Mouse (Mus musculus): Measurements from ENCODE around the gene Edrf1.

Edrf1 gene

DNA sequence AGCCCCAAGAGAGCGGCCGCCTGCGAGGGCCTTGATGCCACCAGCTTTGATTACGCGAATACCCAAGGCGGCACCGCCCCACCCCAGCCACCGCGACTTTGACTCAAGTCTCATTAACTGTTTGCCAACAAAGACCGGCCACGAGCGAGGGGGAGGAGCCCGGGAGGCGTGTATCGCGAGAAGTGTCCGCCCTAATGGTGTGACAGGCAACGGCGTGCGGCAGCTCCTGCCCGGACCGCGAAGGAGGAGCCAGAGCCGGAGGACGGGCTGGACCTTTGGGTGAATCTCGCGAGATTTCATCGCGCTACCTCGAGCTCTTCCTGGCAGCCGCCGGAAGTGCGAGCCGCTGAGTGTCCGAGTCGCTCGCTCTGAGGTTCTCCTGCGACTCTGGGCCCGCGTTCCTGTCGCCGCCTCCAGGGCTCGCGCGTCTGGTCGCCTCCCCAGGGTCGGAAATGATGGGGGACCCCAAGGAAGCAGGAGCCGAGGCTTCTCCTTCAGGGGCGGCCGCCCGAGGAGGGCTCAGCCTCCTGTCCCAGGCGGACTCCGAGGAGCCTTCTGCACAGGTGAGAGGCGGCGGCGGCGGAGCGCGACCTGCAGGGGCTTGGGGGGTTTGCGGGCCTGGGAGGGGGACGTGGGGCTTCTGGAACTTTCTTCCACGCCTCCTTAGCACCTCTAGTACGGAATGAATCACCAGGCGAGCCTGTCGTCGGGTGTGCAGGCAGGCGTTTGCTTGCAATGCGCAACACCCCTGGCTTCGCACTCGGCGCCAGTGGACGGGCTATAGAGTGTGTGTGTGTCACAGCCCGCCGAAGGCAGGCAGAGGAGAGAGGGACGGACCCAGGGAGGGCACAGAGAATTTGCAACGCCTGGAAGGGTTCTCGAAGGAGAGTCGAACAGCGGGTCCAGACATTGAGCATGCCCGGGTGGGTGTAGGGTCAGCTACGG, at the start of gene Edrf1:
Gene Edrf1 (plus strand): TSS at position 183 of the 945 bp plus-strand sequence.
- peak; percentile 96 for DNase-seq (ENCODE audit: extremely low read depth, low read depth)

DNA sequence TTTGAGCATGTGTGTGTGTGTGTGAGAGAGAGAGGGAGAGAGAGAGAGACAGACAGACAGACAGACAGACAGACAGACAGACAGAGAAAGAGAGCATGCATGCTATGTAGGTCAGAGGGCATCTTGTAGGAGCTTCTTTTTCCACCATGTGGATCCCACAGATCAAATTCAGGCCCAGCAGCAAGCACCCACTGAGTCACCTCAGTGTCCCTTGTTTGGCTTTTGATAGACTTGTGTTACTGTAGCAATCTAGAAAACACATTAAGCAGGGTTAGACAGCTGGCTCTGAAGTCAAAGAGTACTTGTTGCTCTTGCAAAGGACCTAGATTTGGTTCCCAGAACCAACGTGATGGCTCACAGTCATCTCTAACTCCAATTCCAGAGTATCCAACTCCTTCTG, 45.6 kb upstream of the Edrf1 start:
- no peak for DNase-seq (ENCODE audit: extremely low read depth, low read depth)

DNA sequence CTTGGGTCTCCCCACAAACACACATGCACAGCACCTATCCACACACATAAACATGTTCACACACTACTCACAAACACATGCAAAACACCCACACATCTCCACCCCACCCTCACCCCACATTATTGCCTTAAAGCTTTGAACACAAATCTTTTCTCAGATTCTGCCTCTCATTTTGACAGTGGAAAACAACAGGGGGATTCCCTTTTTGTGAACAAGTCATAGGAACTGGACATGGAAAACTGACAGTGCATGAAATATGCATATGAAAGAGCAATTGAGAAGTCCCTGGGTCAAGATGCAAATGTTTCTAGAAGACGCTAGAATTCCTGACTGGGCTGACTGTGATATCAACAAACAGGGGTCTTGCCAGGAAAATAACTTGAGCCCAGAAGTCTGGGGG, 36.8 kb upstream of the Edrf1 start:
- no peak for DNase-seq (ENCODE audit: extremely low read depth, low read depth)

DNA sequence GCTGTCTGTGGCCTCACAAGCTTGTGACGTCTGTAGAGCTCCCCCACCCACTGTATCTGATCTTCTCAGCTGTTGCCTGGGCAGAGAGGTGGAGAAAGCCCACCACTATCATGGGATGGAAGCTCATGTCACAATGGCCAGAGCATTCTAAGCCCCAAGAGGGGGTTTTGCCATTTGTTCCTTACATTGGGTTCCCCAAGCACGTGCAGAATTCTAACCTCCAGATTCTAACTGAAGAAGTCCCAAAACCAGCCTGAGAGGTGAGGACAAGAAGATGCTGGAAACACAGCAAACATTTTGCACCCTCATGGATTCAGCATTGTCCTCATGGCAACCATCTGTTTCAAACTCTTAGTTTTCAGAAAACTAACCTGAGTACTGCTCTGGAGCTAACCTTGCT, 35.3 kb upstream of the Edrf1 start, which contains the start of gene Tex36:
Gene Tex36 (minus strand): TSS at position 101 of the 400 bp plus-strand sequence.
- DNase-seq (ENCODE audit: extremely low read depth, low read depth) = no peak

DNA sequence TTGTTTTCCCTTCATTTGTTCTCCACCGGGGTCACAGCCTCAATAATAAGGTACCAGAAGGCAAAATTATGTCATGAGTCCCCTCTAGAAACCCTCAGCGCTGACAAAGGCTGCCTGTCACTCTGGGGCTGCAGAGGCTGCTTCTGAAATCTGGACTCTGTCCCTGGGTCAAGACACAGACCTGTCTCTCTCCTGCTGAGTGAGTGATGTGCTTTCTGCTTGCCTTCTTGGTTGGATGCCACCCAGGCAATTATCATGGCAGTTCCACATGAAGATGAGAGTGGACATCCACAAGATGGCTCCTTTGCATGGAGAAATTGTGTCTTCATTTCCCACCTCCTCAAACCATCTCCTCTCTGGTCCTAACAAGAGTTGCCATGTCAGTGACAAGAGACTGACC, 34.2 kb upstream of the Edrf1 start:
- DNase-seq (ENCODE audit: extremely low read depth, low read depth) = no peak

DNA sequence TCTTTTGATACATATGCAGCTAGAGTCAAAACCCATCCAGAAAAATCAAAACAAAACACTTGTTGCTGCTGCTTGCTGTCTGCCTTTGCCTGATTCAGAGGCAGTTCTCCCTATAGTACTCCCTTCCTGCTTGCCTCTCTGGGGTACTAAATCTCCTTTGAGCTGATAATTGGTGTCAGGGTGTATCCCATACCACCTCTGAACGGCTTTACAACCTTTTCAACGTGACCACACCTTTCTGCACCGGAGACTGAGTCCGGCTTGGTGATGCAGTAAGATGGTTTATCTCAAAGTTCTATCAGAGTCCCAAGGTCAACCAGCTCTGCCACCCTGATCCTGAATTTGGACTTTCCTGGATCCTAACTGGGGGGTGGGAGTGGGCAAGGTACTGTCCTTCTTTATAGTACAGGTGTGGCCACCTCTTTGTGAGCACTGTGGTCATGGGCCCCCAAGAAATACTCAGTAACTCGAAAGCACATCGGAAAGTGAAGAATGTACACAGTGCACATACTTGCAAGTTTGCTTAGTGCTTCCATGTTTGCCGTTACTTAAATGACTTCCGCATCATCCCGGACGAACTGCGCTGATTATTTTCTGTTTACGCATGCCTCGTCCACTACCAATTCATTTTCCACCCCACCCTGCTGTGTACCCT, 32.8 kb upstream of the Edrf1 start:
- DNase-seq (ENCODE audit: extremely low read depth, low read depth) = no peak

DNA sequence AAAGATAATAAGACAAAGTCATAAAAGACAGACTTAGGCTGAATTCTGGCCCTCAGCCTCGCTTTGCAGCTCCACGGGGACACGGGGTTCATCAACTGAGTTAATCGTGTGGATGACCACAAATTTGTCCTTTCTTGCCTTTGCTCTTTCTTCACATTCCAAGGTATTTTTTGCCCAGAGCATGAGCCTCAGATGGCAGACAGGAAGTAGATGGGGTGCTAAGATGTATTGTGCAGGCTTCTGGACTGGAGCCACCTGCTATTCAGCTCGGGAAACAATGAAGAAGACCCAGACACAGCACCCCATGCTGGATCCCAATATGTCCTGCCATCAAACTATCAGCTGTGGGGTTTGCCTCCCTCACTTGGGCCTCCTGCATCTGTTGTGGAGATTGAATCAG, 30.0 kb upstream of the Edrf1 start:
- no peak for DNase-seq (ENCODE audit: extremely low read depth, low read depth)

DNA sequence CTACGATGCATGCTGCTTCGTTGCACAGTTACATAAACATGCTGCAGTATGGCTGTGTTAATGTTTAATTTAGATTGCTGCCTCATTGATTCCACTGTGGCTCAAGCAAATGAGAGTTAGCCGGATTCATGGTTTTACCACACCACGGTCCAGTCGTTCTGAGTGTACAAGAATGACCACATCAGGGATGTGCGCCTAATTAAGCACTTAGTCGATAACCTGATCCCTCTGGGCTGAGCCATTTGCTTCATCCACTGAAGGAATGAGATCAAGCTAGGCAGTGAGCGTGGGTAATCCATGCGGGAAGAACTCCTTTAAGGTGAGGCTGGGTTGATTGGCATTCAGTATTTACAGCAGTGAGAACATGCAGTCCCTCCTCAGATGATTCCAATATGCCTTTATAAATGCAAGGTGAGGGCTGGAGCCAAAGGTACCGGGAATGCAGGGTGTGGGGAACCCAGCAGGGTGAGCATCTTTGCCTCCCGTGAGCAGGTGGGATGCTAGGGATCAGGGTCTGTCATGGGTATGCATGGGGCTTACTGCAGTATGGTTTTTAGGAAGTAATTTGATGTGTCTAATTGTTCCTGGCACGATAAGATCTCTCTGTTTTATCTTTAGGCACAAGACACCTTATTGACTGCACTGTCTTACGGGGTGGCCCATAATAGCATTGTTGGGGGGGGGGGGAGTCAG, 29.3 kb upstream of the Edrf1 start:
- no peak for DNase-seq (ENCODE audit: extremely low read depth, low read depth)

DNA sequence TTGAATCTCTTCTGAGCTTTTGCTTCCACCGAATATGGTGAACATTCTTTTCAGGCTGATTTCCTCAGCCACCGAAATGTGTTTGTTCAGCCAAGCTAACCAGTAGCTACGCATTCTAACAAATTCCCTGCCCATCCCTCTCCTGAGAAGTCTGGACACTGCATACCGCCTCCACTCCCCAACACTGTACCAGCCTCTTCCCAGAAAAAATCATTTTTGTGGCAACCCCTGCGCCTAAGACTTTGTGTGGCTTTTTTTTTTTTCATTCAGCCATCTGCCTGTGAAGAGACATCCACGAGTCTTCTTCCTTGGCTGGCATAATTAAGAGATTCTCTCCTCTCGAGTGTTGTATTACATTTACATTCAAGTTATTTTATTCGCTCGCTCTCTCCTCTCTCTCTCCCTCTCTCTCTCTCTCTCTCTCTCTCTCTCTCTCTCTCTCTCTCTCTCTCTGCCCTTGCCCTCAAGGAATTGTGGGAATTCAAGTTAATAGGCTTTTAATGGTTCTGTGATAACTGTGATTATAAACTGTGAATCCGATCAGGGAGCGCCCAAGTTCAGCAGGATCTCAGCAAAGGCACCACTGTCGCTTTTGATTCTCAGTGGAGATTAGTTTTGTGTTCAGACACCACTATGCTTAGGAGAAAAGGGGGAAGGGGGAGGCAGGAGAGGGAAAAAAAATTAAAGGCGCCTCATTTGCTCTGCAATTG, 28.6 kb upstream of the Edrf1 start:
- no peak for DNase-seq (ENCODE audit: extremely low read depth, low read depth)

DNA sequence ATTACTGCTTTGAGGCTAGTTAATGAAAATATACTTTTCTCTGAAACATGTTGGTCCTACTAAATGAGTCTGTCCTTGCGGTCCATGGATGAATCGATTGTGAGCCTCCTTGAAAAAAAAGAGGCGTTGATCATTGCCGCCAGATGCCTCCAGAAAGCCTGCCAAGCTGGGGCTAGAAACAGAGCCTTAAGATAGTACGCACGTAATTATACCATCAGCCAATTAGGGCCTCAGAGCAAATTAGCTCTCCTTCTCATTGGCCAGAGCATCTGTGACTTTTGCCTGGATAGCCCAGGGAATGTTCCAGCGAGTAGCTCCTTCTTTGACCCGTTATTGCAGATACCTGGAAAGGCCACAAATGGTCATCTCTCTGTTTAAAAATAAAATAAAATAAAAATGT, 27.8 kb upstream of the Edrf1 start:
- DNase-seq (ENCODE audit: extremely low read depth, low read depth) = no peak

DNA sequence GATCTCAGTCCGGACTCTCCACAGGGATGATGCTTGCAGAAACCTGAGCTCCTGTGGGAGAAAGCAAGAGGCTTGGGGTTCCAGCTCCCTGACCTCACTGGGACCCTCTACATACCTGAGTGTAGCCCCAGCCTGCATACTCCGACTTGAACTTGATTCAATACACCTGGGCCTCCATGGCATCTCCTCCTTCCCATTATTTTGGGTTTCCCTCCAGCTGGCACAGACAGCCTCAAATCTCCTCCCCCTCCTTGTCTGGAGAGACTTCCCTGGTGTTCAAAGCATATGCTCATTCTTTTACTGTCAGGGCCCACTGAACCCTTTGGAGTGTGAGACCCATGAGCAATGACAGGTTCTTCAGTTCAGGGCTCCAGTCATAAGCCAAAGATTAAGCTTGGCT, 24.4 kb upstream of the Edrf1 start:
- no peak for DNase-seq (ENCODE audit: extremely low read depth, low read depth)

DNA sequence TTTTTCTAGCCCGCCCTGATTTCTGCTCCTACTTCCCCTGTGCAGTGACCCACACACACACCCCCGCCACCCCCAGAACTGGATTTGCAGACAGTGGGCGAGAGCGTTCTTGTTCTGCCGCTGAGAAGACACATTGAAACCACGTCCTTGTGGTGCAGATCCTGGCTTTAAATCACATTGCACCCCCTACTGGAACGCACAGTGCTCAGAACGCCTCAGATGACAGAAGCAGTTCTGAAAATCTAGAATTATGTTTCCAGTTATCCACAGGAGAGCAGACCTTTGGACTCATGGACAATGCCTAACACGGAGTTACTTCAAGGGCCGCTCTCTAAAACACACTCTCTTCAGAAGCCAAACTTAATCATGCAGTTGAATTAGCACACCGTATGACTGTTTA, 16.6 kb upstream of the Edrf1 start:
- DNase-seq (ENCODE audit: extremely low read depth, low read depth) = no peak

DNA sequence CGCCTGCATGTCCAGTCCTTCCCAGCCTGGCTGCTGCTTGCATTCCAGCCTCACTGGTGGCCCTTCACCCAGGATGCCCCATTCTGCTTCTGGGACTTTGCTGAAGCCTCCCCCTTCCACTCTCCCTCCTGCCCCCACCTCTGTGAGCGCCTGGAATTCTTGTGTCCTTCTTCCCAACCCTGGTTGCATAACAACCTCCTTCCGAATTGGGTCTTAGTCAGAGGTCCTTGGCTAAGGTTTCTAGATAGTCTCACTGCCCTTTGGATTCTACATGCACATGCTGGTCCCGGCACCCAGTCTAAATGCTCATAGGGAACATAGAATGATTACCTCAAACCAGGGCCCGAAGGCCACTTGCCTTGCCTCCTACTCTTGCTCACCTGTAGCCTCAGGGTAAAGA, 14.1 kb upstream of the Edrf1 start:
- no peak for DNase-seq (ENCODE audit: extremely low read depth, low read depth)

DNA sequence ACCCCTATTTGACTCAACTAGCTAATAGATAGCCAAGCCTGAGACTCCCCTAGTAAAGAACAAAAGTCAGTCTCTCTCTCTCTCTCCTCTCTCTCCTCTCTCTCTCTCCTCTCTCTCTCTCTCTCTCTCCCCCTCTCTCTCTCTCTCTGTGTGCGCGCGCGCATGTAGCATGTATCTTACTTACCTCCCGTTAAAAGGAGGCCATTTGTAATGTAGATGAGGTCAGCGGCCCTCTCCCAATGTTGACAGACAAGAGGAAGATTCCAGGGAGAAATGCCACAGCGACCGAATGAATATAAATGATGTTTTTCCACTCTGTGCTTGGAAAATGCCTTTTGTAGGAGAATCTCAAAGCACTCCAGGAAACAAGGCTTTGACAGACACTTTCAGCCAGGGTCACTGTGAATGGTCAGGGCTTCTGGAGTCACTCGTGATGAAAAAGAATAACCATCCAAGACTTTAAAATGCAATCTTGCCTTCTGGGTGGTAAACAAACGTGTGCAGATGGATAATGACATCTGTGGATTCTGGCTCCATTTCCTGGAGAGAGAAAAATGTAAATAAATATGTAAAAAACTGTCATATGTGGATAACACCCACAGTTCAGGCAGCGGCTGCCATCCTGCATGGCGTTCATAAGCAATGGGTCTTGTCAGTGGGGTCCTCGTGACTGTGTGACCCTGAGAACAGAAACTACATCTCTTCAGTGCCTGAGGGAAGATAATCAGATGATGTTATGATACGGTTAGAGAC, 10.0 kb upstream of the Edrf1 start:
- no peak for DNase-seq (ENCODE audit: extremely low read depth, low read depth)

DNA sequence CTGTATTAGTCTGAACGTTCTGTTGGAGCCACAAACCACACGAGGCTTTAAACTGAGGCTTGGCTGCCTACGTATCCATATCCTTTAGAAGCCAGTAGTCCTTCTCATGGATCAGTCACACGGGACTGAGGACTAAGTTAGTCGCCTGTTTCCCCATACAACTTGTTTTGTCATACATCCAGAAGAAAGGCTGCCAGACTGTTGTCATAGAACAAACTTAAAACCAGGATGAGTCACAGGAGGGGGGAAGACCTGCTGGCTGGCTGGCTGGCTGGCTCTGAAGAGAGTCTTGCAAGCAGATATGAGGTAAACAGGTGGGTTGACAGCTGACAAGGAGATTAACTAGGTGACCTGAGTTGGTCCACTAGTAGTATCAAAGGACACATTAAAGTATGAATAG, 6.5 kb upstream of the Edrf1 start:
- no peak for DNase-seq (ENCODE audit: extremely low read depth, low read depth)

DNA sequence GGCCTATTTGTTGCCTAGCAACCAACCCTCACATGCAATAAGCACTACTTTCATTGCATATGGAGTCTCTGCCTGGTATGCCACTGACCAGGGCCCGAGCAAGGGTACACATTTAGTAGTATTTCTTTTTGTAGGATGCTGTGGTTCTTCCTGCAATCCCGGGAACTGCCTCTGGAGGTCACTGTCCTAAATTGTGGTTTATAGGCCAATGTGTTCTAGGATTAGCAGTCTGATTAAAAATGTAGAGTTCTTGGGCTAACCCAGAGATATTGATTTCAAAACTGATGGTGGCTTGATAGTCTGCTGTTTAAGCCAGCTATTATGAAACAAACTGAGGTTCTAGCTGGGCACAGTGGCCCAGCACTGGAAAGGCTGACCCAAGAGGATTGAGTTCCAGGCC, 4.9 kb upstream of the Edrf1 start:
- peak; percentile 53 for DNase-seq (ENCODE audit: extremely low read depth, low read depth)

DNA sequence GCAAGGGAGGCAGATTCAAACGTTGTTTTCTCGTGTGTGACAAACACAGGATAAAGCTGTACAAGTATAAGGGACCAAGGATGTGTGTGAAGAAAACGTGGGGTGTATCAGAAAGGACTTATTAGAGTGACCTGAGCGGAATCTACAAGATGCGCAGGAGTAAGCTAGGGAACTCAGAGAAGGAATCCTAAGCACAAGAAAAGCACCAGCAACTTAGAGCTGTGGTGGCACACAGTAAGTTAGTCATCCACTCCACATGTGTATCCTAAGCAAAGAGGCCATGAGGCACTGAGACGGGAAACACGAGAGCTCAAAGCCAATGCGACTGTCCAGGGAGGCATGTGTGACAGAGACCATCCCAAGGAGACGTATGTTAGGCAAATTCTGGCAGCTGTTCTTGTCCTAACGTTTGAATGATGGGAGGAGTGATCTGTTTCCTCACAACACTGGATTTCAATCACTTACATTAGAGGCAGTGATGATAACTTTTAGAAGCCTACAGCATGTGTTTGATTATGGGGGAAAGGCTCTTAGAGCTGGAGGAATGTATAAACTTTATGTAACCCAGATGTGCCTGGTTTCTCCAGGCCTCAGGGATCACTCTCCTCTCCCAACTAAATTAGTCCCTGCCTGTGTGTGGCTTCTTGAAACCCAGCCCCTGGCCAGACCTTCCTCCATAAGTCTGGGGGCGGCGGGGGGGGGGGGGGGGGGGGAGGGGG, 2.3 kb upstream of the Edrf1 start:
- no peak for DNase-seq (ENCODE audit: extremely low read depth, low read depth)

DNA sequence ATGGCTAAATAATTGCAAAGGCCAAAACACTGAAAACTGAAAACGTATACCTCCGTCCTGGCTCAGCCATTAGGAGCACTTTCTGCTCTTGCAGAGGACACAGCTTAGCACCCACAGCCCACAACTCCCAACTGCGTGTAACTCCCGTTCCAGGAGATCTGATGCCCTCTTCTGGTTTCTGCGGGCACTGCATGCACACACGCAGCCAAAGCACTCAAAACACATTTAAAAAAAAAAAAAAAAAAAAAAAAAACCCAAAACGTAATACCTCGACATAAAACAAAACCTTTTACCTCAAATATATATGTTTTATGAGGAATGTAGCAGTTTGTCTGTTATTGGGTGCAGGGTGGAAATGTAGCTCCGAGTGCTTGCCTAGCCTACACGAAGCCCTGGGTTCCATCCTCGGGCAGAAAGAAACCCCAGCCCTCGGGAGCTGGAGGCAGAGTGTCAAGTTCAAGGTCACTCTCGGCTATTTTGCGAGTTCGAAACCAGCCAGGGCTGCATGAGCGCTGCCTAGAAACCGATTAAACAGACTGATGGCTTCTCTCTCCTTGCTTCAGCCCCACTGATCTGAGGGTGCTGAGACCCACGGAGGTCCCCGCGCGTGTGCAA, 498 bp upstream of the Edrf1 start:
- DNase-seq (ENCODE audit: extremely low read depth, low read depth) = peak; percentile 66

DNA sequence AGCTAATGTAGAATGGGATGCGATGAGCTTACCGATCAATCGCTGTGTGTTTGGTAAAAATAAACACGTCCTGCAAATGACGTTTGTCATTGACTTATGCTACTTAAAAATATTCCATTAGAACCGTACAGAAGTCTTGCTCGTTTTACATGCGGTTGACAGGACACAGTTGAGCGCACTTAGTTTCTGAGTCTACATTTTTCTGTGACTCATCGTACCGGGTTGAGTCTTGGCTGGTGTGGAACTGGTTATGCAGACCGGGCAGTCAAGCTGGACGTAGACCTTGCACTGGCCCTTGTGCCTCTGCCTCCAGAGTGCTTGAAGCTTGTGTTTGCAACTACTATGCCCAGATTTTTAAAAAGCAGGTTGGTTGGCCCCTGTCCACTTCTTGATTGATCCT, 963 bp downstream of the Edrf1 start:
- DNase-seq (ENCODE audit: extremely low read depth, low read depth) = peak; percentile 15

DNA sequence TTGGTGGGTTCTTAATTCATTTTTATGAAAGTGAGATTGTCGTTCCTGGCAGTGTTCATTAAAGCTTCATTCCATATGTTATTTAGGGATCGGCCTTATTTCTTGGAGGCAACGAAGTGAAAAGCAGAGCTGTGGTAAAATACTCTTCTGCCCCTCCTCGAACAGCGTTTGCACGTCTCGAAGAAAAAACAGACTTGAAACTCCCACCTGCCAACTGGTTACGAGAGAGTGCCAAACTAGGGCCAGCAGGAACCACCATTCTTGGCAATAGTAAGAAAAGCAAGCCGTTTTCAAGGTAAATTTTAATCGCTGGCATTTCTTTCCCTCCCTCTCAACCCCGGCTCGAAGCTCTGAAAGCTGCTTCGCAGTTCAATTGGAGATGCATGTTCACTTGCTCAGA, 1.5 kb downstream of the Edrf1 start:
- no peak for DNase-seq (ENCODE audit: extremely low read depth, low read depth)

All from MEL-GATA-1-ER (cell line).